Mouse (Mus musculus) cerebral cortex, adult 2 months (tissue): ENCODE results near the gene Trabd.

Experiments used
- WGBS: fragments of 180-500 bp; shearing (Covaris S2); methylation state at CpG from one replicate; pipeline ENCODE4 v1.1.7; 2018; 5-methylcytosine and 5-hydroxymethylcytosine counted together

Trabd gene

GRCm38 (mm10) chr15:89127364-89127940 lies 52.5 kb downstream of the Trabd start:
- WGBS = 66% methylated on average over 8 of the region's 8 CpGs

- WGBS = 2% methylated on average over 36 of the region's 36 CpGs
Measured at GRCm38 (mm10) chr15:89128382-89129350, 53.7 kb downstream of the Trabd start, which contains the start of gene Hdac10. TSS of gene Hdac10 (minus strand) at chr15:89128700.

- WGBS = 94% methylated on average over 3 of the region's 3 CpGs
Measured at GRCm38 (mm10) chr15:89131316-89131715, 56.4 kb downstream of the Trabd start.
